Mouse (Mus musculus): Measurements from ENCODE around the gene Hoxb5. TPM values are rescaled to one million over a fixed set of nuclear protein-coding genes. Genes with fewer than 3 reads are reported as not detected.
A peak's percentile ranks its signal among the peaks of the same experiment; 100 is the strongest.

Gene Hoxb5
- total RNA-seq, 2 experiments from 2014 or later: not detected

DNA sequence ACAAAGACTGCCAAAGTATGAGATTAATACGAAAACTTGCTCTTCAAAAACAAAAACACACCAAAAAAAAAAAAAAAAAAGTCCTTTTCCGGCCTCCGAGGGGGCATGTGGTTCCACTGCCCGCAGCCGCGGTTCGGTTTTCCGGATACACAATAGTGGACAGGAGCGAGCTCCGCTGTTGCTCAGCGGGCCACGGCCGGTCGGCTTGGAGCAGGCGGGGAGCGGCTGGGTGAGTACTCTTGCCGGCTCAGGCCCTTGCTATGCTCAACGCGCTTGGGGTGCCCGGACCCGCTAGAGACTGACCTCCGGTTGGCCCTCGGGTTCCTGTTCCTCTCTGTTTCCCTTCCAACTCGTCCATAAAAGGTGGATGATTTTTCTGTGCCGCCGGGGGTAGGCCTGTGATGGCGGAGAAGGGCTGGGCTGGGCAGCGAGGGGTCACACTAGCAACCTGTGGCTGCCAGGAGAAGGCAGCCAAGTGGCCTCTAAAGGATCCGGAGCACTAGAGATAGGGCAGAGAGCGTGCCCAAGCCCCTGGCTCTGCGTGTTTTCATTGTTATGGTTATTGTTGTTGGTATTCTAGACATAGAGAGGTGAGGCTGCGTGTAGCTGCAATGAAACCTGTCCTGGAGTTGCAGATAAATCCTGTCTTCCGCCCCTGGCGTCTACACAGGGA, 11.7 kb downstream of the Hoxb5 start:
- ATAC-seq (replicated peaks; ENCODE audit: low FRiP score, low TSS enrichment, poor library complexity, severe bottlenecking): peak; percentile 32

- no peak for ATAC-seq (replicated peaks; ENCODE audit: low FRiP score, low TSS enrichment, poor library complexity, severe bottlenecking)
Observed at GRCm38 (mm10) chr11:96315344-96315681, 12.2 kb downstream of the Hoxb5 start.

DNA sequence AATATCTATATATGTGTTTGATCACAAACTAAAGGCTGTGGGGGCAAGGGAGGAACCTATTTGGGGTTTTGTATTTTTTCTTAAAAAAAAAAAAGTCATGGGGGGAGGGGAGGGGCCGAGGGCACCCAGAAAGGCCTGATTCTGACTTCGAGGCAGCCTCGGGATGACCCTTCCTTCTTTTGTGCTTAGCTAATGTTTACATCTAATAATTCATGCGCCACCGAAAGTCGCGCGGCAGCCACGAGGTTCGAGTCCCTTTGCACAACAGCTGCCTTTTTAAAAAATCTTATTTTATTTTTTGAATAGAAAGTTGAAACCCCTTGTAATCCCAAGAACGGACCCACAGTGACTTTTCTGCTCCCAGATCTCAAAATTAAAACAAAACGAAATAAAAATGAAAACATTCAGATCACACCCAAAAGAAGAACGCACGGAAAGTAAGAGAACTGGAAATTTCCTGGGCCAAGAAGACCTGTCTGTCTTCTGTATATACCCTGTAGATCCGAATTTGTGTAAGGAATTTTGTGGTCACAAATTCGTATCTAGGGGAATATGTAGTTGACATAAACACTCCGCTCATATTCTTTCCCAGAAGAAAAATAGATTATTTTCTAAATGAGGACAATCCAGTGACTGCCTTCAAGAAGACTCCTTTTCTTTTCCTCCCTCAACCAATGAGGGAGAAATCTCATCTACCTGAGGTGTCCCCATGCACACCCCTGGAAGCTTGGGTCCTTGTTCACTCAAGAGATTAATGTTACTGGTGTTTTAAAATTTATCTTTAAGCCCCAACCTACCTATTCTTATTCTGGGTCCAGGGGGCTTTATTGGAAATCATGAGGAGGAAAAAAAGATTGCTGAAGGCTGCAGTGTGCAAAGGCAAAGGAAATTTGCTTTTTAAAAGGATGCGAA, 13.8 kb downstream of the Hoxb5 start:
- no peak for ATAC-seq (replicated peaks; ENCODE audit: low FRiP score, low TSS enrichment, poor library complexity, severe bottlenecking)

GRCm38 (mm10) chr11:96317608-96318367, 14.7 kb downstream of the Hoxb5 start, which contains the start of gene Hoxb4:
Gene Hoxb4 (plus strand): TSS chr11:96318267.
- no peak for ATAC-seq (replicated peaks; ENCODE audit: low FRiP score, low TSS enrichment, poor library complexity, severe bottlenecking)

- ATAC-seq (replicated peaks; ENCODE audit: low FRiP score, low TSS enrichment, poor library complexity, severe bottlenecking): peak; percentile 79
Observed at GRCm38 (mm10) chr11:96318368-96319070, 15.4 kb downstream of the Hoxb5 start.

DNA sequence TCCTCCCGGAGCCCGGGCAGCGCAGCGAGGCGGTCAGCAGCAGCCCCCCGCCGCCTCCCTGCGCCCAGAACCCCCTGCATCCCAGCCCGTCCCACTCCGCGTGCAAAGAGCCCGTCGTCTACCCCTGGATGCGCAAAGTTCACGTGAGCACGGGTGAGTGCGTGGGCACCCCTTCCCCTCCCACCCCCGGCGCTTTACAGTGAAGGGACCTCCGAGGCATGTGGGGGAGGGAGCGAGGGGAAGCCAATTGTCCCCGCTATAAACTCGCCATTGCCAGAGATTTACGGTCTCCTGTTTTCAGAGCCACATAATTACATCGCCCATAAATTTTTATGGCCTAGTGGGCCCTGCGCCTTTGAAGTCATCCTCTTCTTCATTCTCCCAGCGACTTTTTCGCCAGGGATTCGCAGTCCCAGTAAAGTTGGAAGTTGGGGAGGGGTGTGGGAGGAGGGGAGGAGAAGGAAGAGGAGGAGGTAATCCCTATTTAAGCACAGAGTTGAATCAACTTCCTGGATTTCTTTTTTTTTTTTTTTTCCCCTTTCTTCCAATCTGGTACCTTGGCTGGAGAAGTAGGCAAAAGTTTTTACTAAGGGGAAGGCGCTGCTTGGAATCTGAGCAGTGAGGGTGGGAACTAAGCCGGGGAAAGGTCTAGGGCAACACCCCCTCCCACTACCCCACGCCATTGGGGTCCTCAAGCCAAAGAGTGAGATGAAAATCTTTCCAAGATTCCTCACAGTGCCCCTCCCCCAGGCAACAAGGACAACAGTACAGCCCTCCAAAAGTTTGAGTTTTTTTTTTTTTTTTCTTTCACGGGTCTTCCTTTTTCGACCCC, 16.2 kb downstream of the Hoxb5 start:
- no peak for ATAC-seq (replicated peaks; ENCODE audit: low FRiP score, low TSS enrichment, poor library complexity, severe bottlenecking)

GRCm38 (mm10) chr11:96319910-96320309, 16.8 kb downstream of the Hoxb5 start:
- no peak for ATAC-seq (replicated peaks; ENCODE audit: low FRiP score, low TSS enrichment, poor library complexity, severe bottlenecking)

DNA sequence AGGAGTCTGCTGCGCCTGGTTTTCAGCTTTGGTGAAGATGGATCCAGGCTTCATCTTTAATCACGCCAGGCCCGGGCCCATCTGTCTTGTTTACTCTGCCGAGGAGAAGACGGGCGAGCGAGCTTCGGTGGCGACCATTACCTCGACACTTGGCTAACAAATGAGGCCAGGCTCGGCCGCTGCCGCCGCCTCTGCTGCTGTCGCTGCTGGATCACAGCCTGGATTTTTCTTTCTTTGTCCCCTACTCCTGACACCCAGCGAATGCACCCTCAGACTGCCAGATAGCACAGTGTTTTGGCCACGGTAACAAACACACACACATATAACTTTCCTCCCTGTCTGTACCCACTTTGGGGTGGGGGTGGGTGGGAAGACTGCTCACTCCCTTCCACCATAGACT, 17.6 kb downstream of the Hoxb5 start:
- ATAC-seq (replicated peaks; ENCODE audit: low FRiP score, low TSS enrichment, poor library complexity, severe bottlenecking): no peak

- ATAC-seq (replicated peaks; ENCODE audit: low FRiP score, low TSS enrichment, poor library complexity, severe bottlenecking): no peak
Observed at GRCm38 (mm10) chr11:96321846-96322245, 18.7 kb downstream of the Hoxb5 start.

- ATAC-seq (replicated peaks; ENCODE audit: low FRiP score, low TSS enrichment, poor library complexity, severe bottlenecking): no peak
Observed at GRCm38 (mm10) chr11:96322738-96323137, 19.6 kb downstream of the Hoxb5 start.

- ATAC-seq (replicated peaks; ENCODE audit: low FRiP score, low TSS enrichment, poor library complexity, severe bottlenecking): no peak
Observed at GRCm38 (mm10) chr11:96323154-96323553, 20.0 kb downstream of the Hoxb5 start, which contains the start of gene Hoxb3. Gene Hoxb3 (plus strand): TSS chr11:96323326.

DNA sequence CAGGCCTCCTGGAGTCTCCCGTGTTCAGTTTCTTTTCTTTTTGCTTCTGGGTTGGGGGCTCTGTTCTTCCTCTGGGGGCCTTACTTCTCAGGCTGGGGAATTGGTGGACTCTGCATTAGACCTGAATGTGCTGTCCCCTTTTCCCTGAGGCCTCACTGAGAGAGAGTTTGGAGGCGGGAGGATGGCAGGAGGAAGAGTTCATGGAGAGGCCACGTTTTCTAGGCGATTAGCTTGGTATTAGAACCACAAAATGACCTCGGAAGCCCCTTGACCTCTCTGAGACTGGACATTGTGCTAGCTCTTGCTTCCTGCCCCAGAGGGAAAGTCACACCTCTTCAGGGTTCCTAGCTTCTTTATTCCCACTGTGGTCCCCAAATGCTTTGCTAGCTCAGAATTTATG, 21.0 kb downstream of the Hoxb5 start:
- no peak for ATAC-seq (replicated peaks; ENCODE audit: low FRiP score, low TSS enrichment, poor library complexity, severe bottlenecking)

- no peak for ATAC-seq (replicated peaks; ENCODE audit: low FRiP score, low TSS enrichment, poor library complexity, severe bottlenecking)
Observed at GRCm38 (mm10) chr11:96324965-96325364, 21.8 kb downstream of the Hoxb5 start.

DNA sequence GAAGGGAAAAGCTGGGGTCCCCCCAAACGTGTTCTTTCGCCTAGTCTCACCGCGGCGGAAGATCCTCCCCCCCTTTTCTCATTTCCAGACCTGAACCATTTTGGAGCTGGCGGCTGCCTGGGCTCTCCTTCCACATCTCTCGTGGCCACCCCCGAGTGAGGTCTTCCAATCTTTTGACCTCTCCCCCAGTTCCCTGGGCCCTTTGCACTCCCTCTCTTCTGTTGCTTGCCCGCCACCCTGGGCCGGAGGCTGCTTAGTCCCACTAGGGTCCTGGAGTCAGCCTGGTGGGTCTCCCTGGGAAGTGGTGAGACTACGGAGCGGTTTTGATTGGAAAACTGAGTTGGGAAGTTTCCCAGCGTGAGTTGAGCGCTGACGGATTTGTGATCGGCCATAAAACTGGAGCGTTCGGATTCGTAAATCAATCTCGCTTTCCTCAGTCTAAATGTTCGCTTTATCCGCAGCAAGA, 22.6 kb downstream of the Hoxb5 start:
- no peak for ATAC-seq (replicated peaks; ENCODE audit: low FRiP score, low TSS enrichment, poor library complexity, severe bottlenecking)

DNA sequence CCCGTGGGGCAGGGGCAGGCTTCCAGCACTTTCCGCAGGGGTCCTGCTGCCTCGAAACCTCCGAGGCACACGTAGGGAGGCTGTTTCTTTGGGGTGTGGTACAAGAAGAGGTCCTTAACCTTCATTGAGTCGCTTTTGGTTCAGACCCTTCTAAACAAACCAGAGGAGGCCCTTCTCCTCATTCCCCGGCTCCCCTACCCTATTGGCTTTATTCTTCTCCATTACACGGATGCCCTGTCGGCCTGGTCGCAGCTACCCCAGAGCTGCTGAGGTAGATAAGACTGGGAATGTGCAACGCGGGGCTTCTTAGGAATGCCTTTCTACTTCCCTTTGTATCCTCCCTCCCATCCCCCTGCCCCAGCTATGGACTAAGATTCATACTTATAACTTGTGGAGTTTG, 23.6 kb downstream of the Hoxb5 start:
- no peak for ATAC-seq (replicated peaks; ENCODE audit: low FRiP score, low TSS enrichment, poor library complexity, severe bottlenecking)

- ATAC-seq (replicated peaks; ENCODE audit: low FRiP score, low TSS enrichment, poor library complexity, severe bottlenecking): no peak
Observed at GRCm38 (mm10) chr11:96327122-96327521, 24.0 kb downstream of the Hoxb5 start.

DNA sequence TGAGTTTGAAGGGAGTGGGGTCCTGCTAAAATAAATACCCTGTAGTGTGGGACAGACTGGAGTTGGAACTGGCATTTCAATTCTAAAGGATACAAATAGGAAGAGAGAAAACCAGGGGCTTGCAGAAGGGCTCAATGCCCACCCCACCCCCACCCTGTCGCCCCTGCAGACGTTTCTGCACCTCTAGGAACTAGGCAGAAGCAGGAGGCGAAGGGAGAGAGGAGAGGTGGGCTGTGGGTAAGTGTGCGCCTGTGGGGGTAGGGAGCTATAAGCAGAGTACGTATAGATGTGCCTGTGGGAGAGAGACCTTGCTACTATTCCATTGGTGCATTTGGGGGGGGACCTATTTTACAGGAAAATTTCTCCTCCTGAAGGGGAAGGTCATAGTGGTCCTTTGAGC, 24.6 kb downstream of the Hoxb5 start:
- ATAC-seq (replicated peaks; ENCODE audit: low FRiP score, low TSS enrichment, poor library complexity, severe bottlenecking): no peak

- ATAC-seq (replicated peaks; ENCODE audit: low FRiP score, low TSS enrichment, poor library complexity, severe bottlenecking): no peak
Observed at GRCm38 (mm10) chr11:96328605-96329004, 25.5 kb downstream of the Hoxb5 start.

GRCm38 (mm10) chr11:96332105-96332504, 29.0 kb downstream of the Hoxb5 start:
- ATAC-seq (replicated peaks; ENCODE audit: low FRiP score, low TSS enrichment, poor library complexity, severe bottlenecking): no peak

Data from megakaryocyte-erythroid progenitor cell, adult 5-6 weeks (primary cell).